Mouse (Mus musculus) subcutaneous adipose tissue, adult 2 months (tissue): ENCODE results near the gene Arfgef3. TPM values are rescaled to one million over a fixed set of nuclear protein-coding genes. Genes with fewer than 3 reads are reported as not detected.

Experiments
- polyA plus RNA-seq: library from polyadenylated mRNA; depleted of rRNA; stranded (reverse); fragments of >200 nt; gene quantifications from 2 replicates; pipeline ENCODE4 v1.2.3, GENCODE M21; 2012; ENCODE audit warnings: low replicate concordance; rRNA removed

The Arfgef3 gene
- 0.01 and 0.35 TPM in 2 replicates for polyA plus RNA-seq

GRCm38 (mm10) chr10:18743286-18744142, at the start of gene Arfgef3:
Gene Arfgef3 (minus strand): TSS chr10:18743949.

GRCm38 (mm10) chr10:18786693-18787092, 42.9 kb upstream of the Arfgef3 start, which contains the start of gene Gm4922:
Gene Gm4922 (minus strand): TSS chr10:18786793.

GRCm38 (mm10) chr10:18545813-18546235, 197.9 kb downstream of the Arfgef3 start, which contains the start of gene Hebp2:
Gene Hebp2 (minus strand): TSS chr10:18546076.

Other genes starting within 250 kb of the Arfgef3 start
- 2.7 and 9.5 TPM in 2 replicates for gene Hebp2, start 197.9 kb downstream of the Arfgef3 start, polyA plus RNA-seq
- not detected in 2 replicates for gene Gm4922, start 42.8 kb upstream of the Arfgef3 start, polyA plus RNA-seq
- gene Perp, start 101.1 kb upstream of the Arfgef3 start, polyA plus RNA-seq = 1.3 and 22.4 TPM in 2 replicates